Mouse (Mus musculus) CH12.LX (cell line): ENCODE results near the gene Slc43a3.

Experiments used
- CTCF ChIP-seq, 2 experiments: IDR thresholded peaks in 1 of 2; conservative IDR thresholded peaks in 1 of 2; 2 replicates each; pipeline ENCODE4 v1.5.1; 2011 to 2012; ENCODE audit warnings: low read depth in 2 of 2, low read length in 2 of 2, improper control_type of control experiment in 1 of 2, inconsistent platforms in 1 of 2, mild to moderate bottlenecking in 1 of 2, moderate library complexity in 1 of 2
- EP300 ChIP-seq: IDR thresholded peaks from 2 replicates; pipeline ENCODE4 v1.6.1; 2011; ENCODE audit warnings: low read length, improper control_type of control experiment
- KAT2A ChIP-seq: IDR thresholded peaks from 2 replicates; pipeline ENCODE4 v1.6.1; 2012; ENCODE audit warnings: low read length, improper control_type of control experiment, inconsistent platforms; ENCODE audit not compliant: insufficient replicate concordance
- MAFK ChIP-seq: IDR thresholded peaks from 2 replicates; pipeline ENCODE4 v1.6.1; 2011; ENCODE audit warnings: low read length, improper control_type of control experiment; ENCODE audit not compliant: insufficient replicate concordance
- NELFE ChIP-seq: IDR thresholded peaks from 2 replicates; pipeline ENCODE4 v1.6.1; 2011; ENCODE audit warnings: low read depth, low read length, improper control_type of control experiment
- POLR2A ChIP-seq: IDR thresholded peaks from 2 replicates; pipeline ENCODE4 v1.6.1; 2011; ENCODE audit warnings: low read depth, mild to moderate bottlenecking, improper control_type of control experiment, low read length
- POLR2AphosphoS2 ChIP-seq: IDR thresholded peaks from 2 replicates; pipeline ENCODE4 v1.6.1; 2011; ENCODE audit warnings: low read depth, low read length, improper control_type of control experiment
- TCF12 ChIP-seq: IDR thresholded peaks from 2 replicates; pipeline ENCODE4 v1.6.1; 2014; ENCODE audit warnings: low read depth, mild to moderate bottlenecking, inconsistent platforms, low read length, improper control_type of control experiment
- ZC3H11A ChIP-seq: IDR thresholded peaks from 2 replicates; pipeline ENCODE4 v1.6.1; 2012; ENCODE audit warnings: low read depth, mild to moderate bottlenecking, inconsistent platforms, low read length, improper control_type of control experiment
- ZKSCAN1 ChIP-seq: IDR thresholded peaks from 2 replicates; pipeline ENCODE4 v1.6.1; 2012; ENCODE audit warnings: low read depth, inconsistent platforms, low read length, improper control_type of control experiment, borderline replicate concordance

DNA sequence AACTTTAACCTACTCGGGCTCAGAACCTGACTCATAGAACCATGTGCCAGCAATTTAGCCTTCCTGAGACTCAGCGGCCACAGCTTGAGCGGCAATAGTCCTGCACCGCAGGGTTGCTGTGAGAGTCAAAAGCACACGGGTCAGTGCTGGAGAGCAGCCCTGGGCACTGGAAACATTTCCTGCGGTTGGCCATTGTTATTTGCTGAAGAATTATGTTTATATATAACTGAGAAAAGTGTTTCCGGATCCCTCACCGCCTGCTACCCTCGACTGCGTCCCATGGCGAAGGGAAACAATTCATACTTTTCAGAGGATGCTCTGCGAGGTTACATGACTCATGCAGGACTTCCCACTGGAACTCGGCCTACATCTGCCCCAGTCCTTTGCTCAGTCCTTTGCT lies 65.1 kb downstream of the Slc43a3 start:
- TF ChIP-seq CTCF (conservative IDR thresholded peaks at IDR 0.05 in 1 of 2, IDR thresholded peaks at IDR 0.05 in 1 of 2; ENCODE audit: low read depth in 2 of 2, low read length in 2 of 2), result no peak
- TF ChIP-seq POLR2A, result no peak
- no peak for TF ChIP-seq TCF12
- TF ChIP-seq NELFE, result no peak
- no peak for TF ChIP-seq ZC3H11A
- TF ChIP-seq MAFK, result no peak
- TF ChIP-seq ZKSCAN1, result no peak
- no peak for TF ChIP-seq KAT2A
- no peak for TF ChIP-seq EP300
- no peak for TF ChIP-seq POLR2AphosphoS2
